In the genomic region with DNA sequence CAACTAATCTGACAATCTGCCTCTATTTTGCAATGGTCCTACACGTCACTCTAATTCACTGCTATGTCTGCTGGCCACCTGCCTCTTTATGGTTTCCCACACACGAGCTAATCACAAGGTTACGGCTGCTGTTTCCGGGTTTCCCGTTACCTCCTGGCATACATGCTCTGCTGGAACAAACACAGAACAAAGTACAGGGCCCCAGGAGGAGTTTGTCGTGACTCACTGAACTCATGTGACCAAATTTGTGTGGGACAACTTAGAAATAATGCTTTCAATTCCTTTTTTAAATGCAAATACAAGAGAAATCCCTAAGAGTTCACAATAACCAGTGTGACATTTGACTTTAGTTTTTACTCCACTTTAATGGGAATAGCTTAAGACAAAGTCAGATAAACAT, we compare ENCODE assay signal across 10 mouse cellular contexts. TPM values are rescaled to one million over a fixed set of nuclear protein-coding genes. Genes with fewer than 3 reads are reported as not detected.
DNase-seq lines count a peak whose midpoint lies in the region; ATAC-seq and TF ChIP-seq lines count a peak whose summit lies in the region.
"Had no signal": no experiment of that assay in that cellular context is flagged by ENCODE, and none has a peak within 500 bp of the region (broad histone marks: within the 10 kb centered on the region; RNA-seq: fewer than 3 reads in every experiment).

No protein-coding gene starts in this region.

- no peak for ATAC-seq in heart, embryonic 12.5 days (ENCODE audit: insufficient number of reproducible peaks, low FRiP score)
- ATAC-seq in granulocyte monocyte progenitor cell, adult 5-6 weeks (replicated peaks; ENCODE audit: poor library complexity, severe bottlenecking): peak; percentile 83
- ATAC-seq in limb, embryonic 14.5 days (ENCODE audit: low FRiP score, low read depth): no peak; the same call in 1 of the 2 replicates
- ATAC-seq in hindbrain, embryonic 13.5 days (ENCODE audit: low FRiP score): no peak
- ATAC-seq: hindbrain, postnatal 0 days had no signal

- 19% methylated on average over 6 of the region's 6 CpGs for WGBS in heart, adult 2 months
- 66% methylated on average over 6 of the region's 6 CpGs for WGBS in heart, embryonic 12.5 days
- 21% methylated on average over 6 of the region's 6 CpGs for WGBS in limb, embryonic 14.5 days
- WGBS in hindbrain, embryonic 13.5 days: 63% methylated on average over 6 of the region's 6 CpGs

- TF ChIP-seq EP300 in heart, adult 2 months (IDR thresholded peaks at IDR 0.05; ENCODE audit: insufficient read depth, low read depth, low read length): no peak

- no peak for TF ChIP-seq CTCF in heart, adult 2 months (IDR thresholded peaks at IDR 0.05)

- no peaks in the 10 kb centered on the region for H3K79me2 ChIP-seq in heart, adult 2 months (replicated peaks; ENCODE audit: control insufficient read depth, insufficient read depth, low read length)

- H3K9me3 ChIP-seq in heart, embryonic 12.5 days (replicated peaks): no peaks in the 10 kb centered on the region
- H3K9me3 ChIP-seq in limb, embryonic 14.5 days (ENCODE audit: control insufficient read depth, low read length): no peaks in the 10 kb centered on the region
- no peaks in the 10 kb centered on the region for H3K9me3 ChIP-seq in hindbrain, embryonic 13.5 days
- H3K9me3 ChIP-seq: forebrain, embryonic 10.5 days had no signal

- peak overlapping the region; percentile 47 for H3K27ac ChIP-seq in heart, adult 2 months
- H3K27ac ChIP-seq in heart, embryonic 12.5 days (ENCODE audit: poor library complexity, severe bottlenecking): no peak overlapping the region
- no peak overlapping the region for H3K27ac ChIP-seq in limb, embryonic 14.5 days (replicated peaks; ENCODE audit: low read depth, low read length)
- H3K27ac ChIP-seq in hindbrain, embryonic 13.5 days: no peak overlapping the region
- H3K27ac ChIP-seq: forebrain, embryonic 10.5 days; hindbrain, postnatal 0 days had no signal

- no peak overlapping the region for H3K9ac ChIP-seq in heart, adult 2 months (ENCODE audit: low read depth, low read length)
- no peak overlapping the region for H3K9ac ChIP-seq in heart, embryonic 12.5 days
- no peak overlapping the region for H3K9ac ChIP-seq in limb, embryonic 14.5 days (ENCODE audit: low read depth, low read length, severe bottlenecking)
- H3K9ac ChIP-seq in hindbrain, embryonic 13.5 days: no peak overlapping the region

- H3K4me3 ChIP-seq in heart, adult 2 months: no peak overlapping the region
- no peak overlapping the region for H3K4me3 ChIP-seq in heart, embryonic 12.5 days
- no peak overlapping the region for H3K4me3 ChIP-seq in limb, embryonic 14.5 days (replicated peaks; ENCODE audit: low read length)
- no peak overlapping the region for H3K4me3 ChIP-seq in hindbrain, embryonic 13.5 days
- H3K4me3 ChIP-seq: forebrain, embryonic 10.5 days had no signal

- no peak overlapping the region for H3K4me2 ChIP-seq in heart, embryonic 12.5 days
- no peak overlapping the region for H3K4me2 ChIP-seq in limb, embryonic 14.5 days (replicated peaks; ENCODE audit: low read depth, low read length, severe bottlenecking)
- H3K4me2 ChIP-seq in hindbrain, embryonic 13.5 days: no peak overlapping the region

- peak in 1 of 2 experiments; percentile 65 for DNase-seq in heart, adult 2 months
- DNase-seq in 416B (ENCODE audit: low read depth) (peak; percentile 64), adipocyte (ENCODE audit: low spot score) (no peak)
- peak; percentile 39 for DNase-seq in limb, embryonic 14.5 days (ENCODE audit: low spot score)
- no peak for DNase-seq in cerebellum, postnatal 25 days

- H3K36me3 ChIP-seq in heart, adult 2 months (ENCODE audit: control insufficient read depth, insufficient read depth, low read length): no peaks in the 10 kb centered on the region
- no peaks in the 10 kb centered on the region for H3K36me3 ChIP-seq in heart, embryonic 12.5 days
- no peaks in the 10 kb centered on the region for H3K36me3 ChIP-seq in limb, embryonic 14.5 days (ENCODE audit: control insufficient read depth, insufficient read depth, low read length)
- H3K36me3 ChIP-seq in hindbrain, embryonic 13.5 days: no peaks in the 10 kb centered on the region
- H3K36me3 ChIP-seq: forebrain, embryonic 10.5 days had no signal

- TF ChIP-seq POLR2A in heart, adult 2 months (IDR thresholded peaks at IDR 0.05; ENCODE audit: insufficient read depth, low read depth, low read length): no peak
- no peak for TF ChIP-seq POLR2A in limb, embryonic 14.5 days (IDR thresholded peaks at IDR 0.05; ENCODE audit: borderline replicate concordance, extremely low read depth, insufficient read depth, insufficient read length)

- peaks cover 8% of the 10 kb centered on the region for H3K4me1 ChIP-seq in heart, adult 2 months (ENCODE audit: control insufficient read depth, insufficient read depth, low read length)
- H3K4me1 ChIP-seq in heart, embryonic 12.5 days (replicated peaks): peaks cover 7% of the 10 kb centered on the region
- no peaks in the 10 kb centered on the region for H3K4me1 ChIP-seq in limb, embryonic 14.5 days (ENCODE audit: control insufficient read depth, insufficient read depth, low read length)
- no peaks in the 10 kb centered on the region for H3K4me1 ChIP-seq in hindbrain, embryonic 13.5 days (replicated peaks)
- H3K4me1 ChIP-seq: forebrain, embryonic 10.5 days had no signal

- intact Hi-C loops in heart, adult 2 months (cut with DNase I): loop anchor here (5.0 kb wide), 1 partner anchor 36 kb away; no protein-coding TSS in a partner anchor

- H3K27me3 ChIP-seq in heart, adult 2 months (ENCODE audit: control insufficient read depth, insufficient read depth, low read length): no peaks in the 10 kb centered on the region
- no peaks in the 10 kb centered on the region for H3K27me3 ChIP-seq in heart, embryonic 12.5 days (replicated peaks)
- H3K27me3 ChIP-seq in limb, embryonic 14.5 days (ENCODE audit: control insufficient read depth, insufficient read depth, low read length): no peaks in the 10 kb centered on the region
- no peaks in the 10 kb centered on the region for H3K27me3 ChIP-seq in hindbrain, embryonic 13.5 days

RNA-seq across cellular contexts. Expression of gene Lgmn, which starts 14.0 kb away (rescaled TPM):
- 10 to 100 TPM; 59.9 to 63.5 TPM for total RNA-seq in heart, adult 2 months (2021)
- 78.2 and 115 TPM in 2 replicates for polyA plus RNA-seq in heart, adult 2 months (2012; rRNA removed)
- polyA plus RNA-seq in heart, embryonic 12.5 days (2016; fragmentation: Nextera tagmentation; extraction: Ambion mirVana): 126 and 127 TPM in 2 replicates
- total RNA-seq in granulocyte monocyte progenitor cell, adult 5-6 weeks (2014; fragmentation: Nextera tagmentation): 0.47 and 0.58 TPM in 2 replicates
- total RNA-seq in granulocyte monocyte progenitor cell, adult 5-6 weeks (2017): 1.2 and 1.7 TPM in 2 replicates
- 78.7 and 88.4 TPM in 2 replicates for polyA plus RNA-seq in limb, embryonic 14.5 days (2012; rRNA removed)
- 105 and 106 TPM in 2 replicates for polyA plus RNA-seq in limb, embryonic 14.5 days (2014; fragmentation: Nextera tagmentation; extraction: Ambion mirVana)
- 83.9 and 89.2 TPM in 2 replicates for polyA plus RNA-seq in hindbrain, embryonic 13.5 days (2015; fragmentation: Nextera tagmentation; extraction: Ambion mirVana)

RNA-seq across cellular contexts. Expression of gene Golga5, which starts 15.4 kb away (rescaled TPM):
- total RNA-seq in heart, adult 2 months (2021): 10 to 100 TPM; 25.1 to 28.0 TPM
- polyA plus RNA-seq in heart, adult 2 months (2012; rRNA removed): 10.1 and 17.2 TPM in 2 replicates
- polyA plus RNA-seq in heart, embryonic 12.5 days (2016; fragmentation: Nextera tagmentation; extraction: Ambion mirVana): 28.8 and 29.0 TPM in 2 replicates
- 25.2 and 28.7 TPM in 2 replicates for total RNA-seq in granulocyte monocyte progenitor cell, adult 5-6 weeks (2014; fragmentation: Nextera tagmentation)
- total RNA-seq in granulocyte monocyte progenitor cell, adult 5-6 weeks (2017): 53.3 and 71.2 TPM in 2 replicates
- polyA plus RNA-seq in limb, embryonic 14.5 days (2012; rRNA removed): 26.6 and 34.9 TPM in 2 replicates
- polyA plus RNA-seq in limb, embryonic 14.5 days (2014; fragmentation: Nextera tagmentation; extraction: Ambion mirVana): 41.6 and 42.3 TPM in 2 replicates
- 30.1 and 30.2 TPM in 2 replicates for polyA plus RNA-seq in hindbrain, embryonic 13.5 days (2015; fragmentation: Nextera tagmentation; extraction: Ambion mirVana)

Comparison
In these comparisons a context has a peak if more than half of its experiments do, and no peak if none do; other contexts are left out.
1. DNase-seq: peak in 416B (single experiment) and limb, embryonic 14.5 days (single experiment); none in cerebellum, postnatal 25 days (0 of 2) and adipocyte (single experiment).